Mouse (Mus musculus) limb, embryonic 12.5 days (tissue): ENCODE measurements around the gene 2210016F16Rik. TPM values are rescaled to one million over a fixed set of nuclear protein-coding genes. Genes with fewer than 3 reads are reported as not detected.
"Not testable (repeated sequence)": the region's sequence is repeated elsewhere in the genome, so short reads cannot be mapped to it uniquely, and the experiment has no call there.

Experiments
- ATAC-seq: fragments of 200-750 bp; cut with Nextera tagmentation; 2 replicates; pipeline ENCODE4 v1.8.0; 2017; ENCODE audit warnings: low read depth, moderate TSS enrichment; ENCODE audit not compliant: insufficient number of reproducible peaks, insufficient read depth, low FRiP score, low TSS enrichment
- H3K27ac ChIP-seq: fragments of 300-500 bp; sonication (generic); 2 replicates; pipeline ENCODE4 v1.5.1; 2016; ENCODE audit warnings: mild to moderate bottlenecking, moderate library complexity
- H3K27me3 ChIP-seq: fragments of 300-500 bp; sonication (generic); 2 replicates; pipeline ENCODE4 v1.6.1; 2016; ENCODE audit warnings: mild to moderate bottlenecking, moderate library complexity
- H3K36me3 ChIP-seq: fragments of 300-500 bp; sonication (generic); 2 replicates; pipeline ENCODE4 v1.6.1; 2016; ENCODE audit warnings: mild to moderate bottlenecking, moderate library complexity
- H3K4me1 ChIP-seq: fragments of 300-500 bp; sonication (generic); replicated peaks from 2 replicates; pipeline ENCODE4 v1.6.1; 2016
- H3K4me2 ChIP-seq: fragments of 300-500 bp; sonication (generic); 2 replicates; pipeline ENCODE4 v1.6.1; 2016; ENCODE audit warnings: mild to moderate bottlenecking, moderate library complexity
- H3K4me3 ChIP-seq: fragments of 300-500 bp; sonication (generic); replicated peaks from 2 replicates; pipeline ENCODE4 v1.5.1; 2016; ENCODE audit warnings: mild to moderate bottlenecking
- H3K9ac ChIP-seq: fragments of 300-500 bp; sonication (generic); replicated peaks from 2 replicates; pipeline ENCODE4 v1.6.1; 2016; ENCODE audit warnings: mild to moderate bottlenecking, moderate library complexity
- H3K9me3 ChIP-seq: fragments of 300-500 bp; sonication (generic); 2 replicates; pipeline ENCODE4 v1.6.1; 2016; ENCODE audit warnings: mild to moderate bottlenecking, moderate library complexity
- WGBS: fragments of 180-500 bp; shearing (Covaris S2); methylation state at CpG from one replicate; pipeline ENCODE4 v1.1.7; 2016; 5-methylcytosine and 5-hydroxymethylcytosine counted together
- polyA plus RNA-seq: library from polyadenylated mRNA; unstranded; fragments of >200 nt; fragmentation: Nextera tagmentation; extraction: Ambion mirVana; gene quantifications from 2 replicates; pipeline ENCODE4 v1.2.1, GENCODE M21; 2016

Gene 2210016F16Rik
- polyA plus RNA-seq, 1 experiment from 2014 or later, result 22.1 TPM

GRCm38 (mm10) chr13:58373153-58373470 is 11.9 kb downstream of the 2210016F16Rik start:
- Histone ChIP-seq H3K36me3 (no peaks in the 10 kb centered on the region), H3K27ac (no peak overlapping the region), H3K4me1 (no peaks in the 10 kb centered on the region), H3K4me3 (no peak overlapping the region), H3K4me2 (no peak overlapping the region), H3K9me3 (peaks cover 4% of the 10 kb centered on the region; the same call in 1 of the 2 replicates), H3K27me3 (no peaks in the 10 kb centered on the region), H3K9ac (no peak overlapping the region)
- no peak for ATAC-seq
- WGBS, result 87% methylated on average over 2 of the region's 2 CpGs

GRCm38 (mm10) chr13:58372278-58373152 is 12.5 kb downstream of the 2210016F16Rik start:
- WGBS, result 93% methylated on average over 5 of the region's 5 CpGs
- Histone ChIP-seq H3K4me3 (no peak overlapping the region), H3K9me3 (peaks cover 4% of the 10 kb centered on the region; the same call in 1 of the 2 replicates), H3K9ac (no peak overlapping the region), H3K27ac (no peak overlapping the region), H3K36me3 (no peaks in the 10 kb centered on the region), H3K27me3 (no peaks in the 10 kb centered on the region), H3K4me2 (no peak overlapping the region), H3K4me1 (no peaks in the 10 kb centered on the region)
- ATAC-seq, result no peak

GRCm38 (mm10) chr13:58368835-58369234 is 16.2 kb downstream of the 2210016F16Rik start:
- Histone ChIP-seq H3K4me1 (no peaks in the 10 kb centered on the region), H3K9me3 (no peaks in the 10 kb centered on the region), H3K9ac (no peak overlapping the region), H3K36me3 (no peaks in the 10 kb centered on the region), H3K4me2 (no peak overlapping the region), H3K4me3 (no peak overlapping the region), H3K27me3 (no peaks in the 10 kb centered on the region), H3K27ac (no peak overlapping the region)
- WGBS, result 82% methylated on average over 4 of the region's 4 CpGs
- ATAC-seq, result no peak

GRCm38 (mm10) chr13:58367641-58368040 is 17.4 kb downstream of the 2210016F16Rik start:
- Histone ChIP-seq H3K27me3 (no peaks in the 10 kb centered on the region), H3K9me3 (no peaks in the 10 kb centered on the region), H3K27ac (no peak overlapping the region), H3K9ac (no peak overlapping the region), H3K4me1 (no peaks in the 10 kb centered on the region), H3K36me3 (no peaks in the 10 kb centered on the region), H3K4me2 (no peak overlapping the region), H3K4me3 (no peak overlapping the region)
- WGBS, result 94% methylated on average over 1 of the region's 1 CpGs
- no peak for ATAC-seq

- no peak for ATAC-seq
- H3K4me3 ChIP-seq, result no peak overlapping the region
- no peaks in the 10 kb centered on the region for H3K36me3 ChIP-seq
- H3K4me2 ChIP-seq, result no peak overlapping the region
- no peaks in the 10 kb centered on the region for H3K27me3 ChIP-seq
- no peak overlapping the region for H3K9ac ChIP-seq
- no peaks in the 10 kb centered on the region for H3K4me1 ChIP-seq
- H3K9me3 ChIP-seq, result 0 out of 2 replicates have a peak, but pooled peaks cover 3% of the 10 kb centered on the region
- no peak overlapping the region for H3K27ac ChIP-seq
- 91% methylated on average over 3 of the region's 3 CpGs for WGBS
These were observed 18.7 kb downstream of the 2210016F16Rik start for GRCm38 (mm10) chr13:58366373-58366772.

- H3K27me3 ChIP-seq, ATAC-seq, H3K36me3 ChIP-seq, H3K9ac ChIP-seq, H3K4me2 ChIP-seq, H3K4me3 ChIP-seq, H3K27ac ChIP-seq, H3K9me3 ChIP-seq, H3K4me1 ChIP-seq: not testable (repeated sequence)
- whole genome bisulfite sequencing, result 82% methylated on average over 8 of the region's 8 CpGs
These were observed 19.8 kb downstream of the 2210016F16Rik start for GRCm38 (mm10) chr13:58365179-58365578.

- Histone ChIP-seq H3K36me3 (no peaks in the 10 kb centered on the region), H3K4me3 (no peak overlapping the region), H3K9ac (no peak overlapping the region), H3K27me3 (no peaks in the 10 kb centered on the region), H3K4me1 (no peaks in the 10 kb centered on the region), H3K27ac (no peak overlapping the region), H3K9me3 (0 out of 2 replicates have a peak, but pooled peaks cover 3% of the 10 kb centered on the region), H3K4me2 (no peak overlapping the region)
- 88% methylated on average over 8 of the region's 8 CpGs for whole genome bisulfite sequencing
- ATAC-seq, result no peak
These were observed 20.5 kb downstream of the 2210016F16Rik start for GRCm38 (mm10) chr13:58364353-58365175.

GRCm38 (mm10) chr13:58359304-58359653 is 25.7 kb downstream of the 2210016F16Rik start:
- H3K4me3 ChIP-seq, result peak overlapping the region; percentile 76
- no peaks in the 10 kb centered on the region for H3K4me1 ChIP-seq
- H3K36me3 ChIP-seq, result no peaks in the 10 kb centered on the region
- ATAC-seq, result peak; percentile 87
- H3K27ac ChIP-seq, result 0 out of 2 replicates have a peak overlapping the region, but pooled peaks have one; percentile 50
- no peaks in the 10 kb centered on the region for H3K27me3 ChIP-seq
- peak overlapping the region; percentile 98 for H3K4me2 ChIP-seq
- peak overlapping the region; percentile 71; the same call in 1 of the 2 replicates for H3K9ac ChIP-seq
- 0 out of 2 replicates have a peak, but pooled peaks cover 3% of the 10 kb centered on the region for H3K9me3 ChIP-seq
- 3% methylated on average over 7 of the region's 7 CpGs for WGBS

GRCm38 (mm10) chr13:58358629-58359303 is 26.3 kb downstream of the 2210016F16Rik start, which contains the start of gene Kif27:
Gene Kif27, minus strand, starts transcription at chr13:58359122.
- H3K27me3 ChIP-seq, result no peaks in the 10 kb centered on the region
- no peaks in the 10 kb centered on the region for H3K36me3 ChIP-seq
- H3K27ac ChIP-seq, result 0 out of 2 replicates have a peak within 1 kb of the TSS, but pooled peaks have one; percentile 50
- ATAC-seq, result peak; percentile 99
- H3K4me1 ChIP-seq, result no peaks in the 10 kb centered on the region
- H3K9ac ChIP-seq, result peak within 1 kb of the TSS; percentile 71
- WGBS, result under 1% methylated on average over 73 of the region's 85 CpGs
- H3K9me3 ChIP-seq, result 0 out of 2 replicates have a peak, but pooled peaks cover 3% of the 10 kb centered on the region
- H3K4me2 ChIP-seq, result peak within 1 kb of the TSS; percentile 98
- H3K4me3 ChIP-seq, result peak within 1 kb of the TSS; percentile 76

- Histone ChIP-seq H3K9me3 (no peaks in the 10 kb centered on the region), H3K4me3 (no peak overlapping the region), H3K4me2 (no peak overlapping the region), H3K9ac (no peak overlapping the region), H3K27me3 (no peaks in the 10 kb centered on the region), H3K36me3 (no peaks in the 10 kb centered on the region), H3K27ac (no peak overlapping the region), H3K4me1 (no peaks in the 10 kb centered on the region)
- ATAC-seq, result no peak
These were observed 32.0 kb downstream of the 2210016F16Rik start for GRCm38 (mm10) chr13:58352996-58353395.

GRCm38 (mm10) chr13:58350606-58351005 is 34.4 kb downstream of the 2210016F16Rik start:
- Histone ChIP-seq H3K9ac (no peak overlapping the region), H3K9me3 (no peaks in the 10 kb centered on the region), H3K27me3 (no peaks in the 10 kb centered on the region), H3K4me2 (no peak overlapping the region), H3K4me3 (no peak overlapping the region), H3K4me1 (no peaks in the 10 kb centered on the region), H3K27ac (no peak overlapping the region), H3K36me3 (no peaks in the 10 kb centered on the region)
- 57% methylated on average over 4 of the region's 4 CpGs for WGBS
- no peak for ATAC-seq
